Mouse (Mus musculus) lung, embryonic 15.5 days (tissue): ENCODE results near the gene Fut1. TPM values are rescaled to one million over a fixed set of nuclear protein-coding genes. Genes with fewer than 3 reads are reported as not detected.

Source experiments
- ATAC-seq: fragments of 200-750 bp; cut with Nextera tagmentation; 2 replicates; pipeline ENCODE4 v1.8.0; 2017; ENCODE audit warnings: moderate number of reproducible peaks, borderline replicate concordance; ENCODE audit not compliant: low FRiP score, low TSS enrichment; ENCODE audit errors: extremely low read depth
- H3K27ac ChIP-seq: fragments of 300-500 bp; sonication (generic); 2 replicates; pipeline ENCODE4 v1.5.1; 2015; ENCODE audit warnings: moderate library complexity, mild to moderate bottlenecking, inconsistent platforms
- H3K27me3 ChIP-seq: fragments of 300-500 bp; sonication (generic); 2 replicates; pipeline ENCODE4 v1.6.1; 2015; ENCODE audit warnings: inconsistent platforms
- H3K36me3 ChIP-seq: fragments of 300-500 bp; sonication (generic); 2 replicates; pipeline ENCODE4 v1.6.1; 2015; ENCODE audit warnings: inconsistent platforms
- H3K4me1 ChIP-seq: fragments of 300-500 bp; sonication (generic); 2 replicates; pipeline ENCODE4 v1.6.1; 2015; ENCODE audit warnings: inconsistent platforms
- H3K4me2 ChIP-seq: fragments of 300-500 bp; sonication (generic); 2 replicates; pipeline ENCODE4 v1.6.1; 2015; ENCODE audit warnings: inconsistent platforms, mild to moderate bottlenecking, moderate library complexity
- H3K4me3 ChIP-seq: fragments of 300-500 bp; sonication (generic); 2 replicates; pipeline ENCODE4 v1.5.1; 2015; ENCODE audit warnings: mild to moderate bottlenecking, inconsistent platforms
- H3K9ac ChIP-seq: fragments of 300-500 bp; sonication (generic); 2 replicates; pipeline ENCODE4 v1.6.1; 2015; ENCODE audit warnings: inconsistent platforms
- H3K9me3 ChIP-seq: fragments of 300-500 bp; sonication (generic); 2 replicates; pipeline ENCODE4 v1.6.1; 2016; ENCODE audit warnings: inconsistent platforms
- WGBS: fragments of 180-500 bp; shearing (Covaris S2); methylation state at CpG from one replicate; pipeline ENCODE4 v1.1.7; 2015; 5-methylcytosine and 5-hydroxymethylcytosine counted together
- polyA plus RNA-seq: library from polyadenylated mRNA; unstranded; fragments of >200 nt; fragmentation: Nextera tagmentation; extraction: Ambion mirVana; gene quantifications from 2 replicates; pipeline ENCODE4 v1.2.1, GENCODE M21; 2015

Fut1 gene
- 0.47 and 0.49 TPM in 2 replicates for polyA plus RNA-seq

DNA sequence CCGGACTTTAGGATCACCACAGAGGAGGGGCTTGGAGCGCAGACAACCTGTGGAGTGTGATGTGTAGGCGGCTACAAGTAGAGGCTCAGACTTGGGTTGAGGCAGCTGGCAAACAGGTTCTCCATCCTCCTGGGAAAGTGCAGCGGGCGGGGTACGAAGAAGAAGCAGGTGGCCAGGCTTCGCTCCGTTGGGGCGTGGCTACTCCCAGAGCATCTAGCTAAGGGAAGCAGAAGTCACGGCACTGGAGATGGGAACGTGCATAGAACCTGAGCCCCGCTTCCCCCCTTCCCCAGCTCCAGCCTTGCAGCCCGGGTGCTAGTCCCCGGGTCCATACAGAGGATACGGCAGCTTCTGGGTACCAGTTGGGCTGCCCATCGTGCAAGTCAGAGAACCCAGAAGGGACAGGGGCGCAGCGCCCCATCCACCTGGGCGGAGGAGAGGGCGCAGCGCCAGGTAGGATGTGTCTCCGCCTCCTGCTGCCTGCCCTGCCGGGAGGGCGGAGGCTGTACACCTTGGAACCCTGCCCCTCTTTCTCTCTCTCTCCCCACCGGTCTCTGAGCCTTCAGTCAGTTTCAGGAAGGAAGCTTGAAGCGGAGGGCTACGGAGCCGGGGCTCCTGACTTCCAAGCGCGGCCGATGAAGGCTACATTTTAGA lies at the start of gene Fut1:
Gene Fut1 (plus strand): TSS at position 248 of the 654 bp plus-strand sequence.
- H3K27me3 ChIP-seq: peaks cover 37% of the 10 kb centered on the region
- no peaks in the 10 kb centered on the region for H3K36me3 ChIP-seq
- H3K9ac ChIP-seq: peak within 1 kb of the TSS; percentile 16; the same call in 1 of the 2 replicates
- H3K4me2 ChIP-seq: peak within 1 kb of the TSS; percentile 59
- H3K4me3 ChIP-seq: peak within 1 kb of the TSS; percentile 31
- peak; percentile 67 for ATAC-seq
- H3K27ac ChIP-seq: peak within 1 kb of the TSS; percentile 64
- H3K4me1 ChIP-seq: peaks cover 17% of the 10 kb centered on the region
- H3K9me3 ChIP-seq: no peaks in the 10 kb centered on the region
- 4% methylated on average over 30 of the region's 31 CpGs for WGBS

DNA sequence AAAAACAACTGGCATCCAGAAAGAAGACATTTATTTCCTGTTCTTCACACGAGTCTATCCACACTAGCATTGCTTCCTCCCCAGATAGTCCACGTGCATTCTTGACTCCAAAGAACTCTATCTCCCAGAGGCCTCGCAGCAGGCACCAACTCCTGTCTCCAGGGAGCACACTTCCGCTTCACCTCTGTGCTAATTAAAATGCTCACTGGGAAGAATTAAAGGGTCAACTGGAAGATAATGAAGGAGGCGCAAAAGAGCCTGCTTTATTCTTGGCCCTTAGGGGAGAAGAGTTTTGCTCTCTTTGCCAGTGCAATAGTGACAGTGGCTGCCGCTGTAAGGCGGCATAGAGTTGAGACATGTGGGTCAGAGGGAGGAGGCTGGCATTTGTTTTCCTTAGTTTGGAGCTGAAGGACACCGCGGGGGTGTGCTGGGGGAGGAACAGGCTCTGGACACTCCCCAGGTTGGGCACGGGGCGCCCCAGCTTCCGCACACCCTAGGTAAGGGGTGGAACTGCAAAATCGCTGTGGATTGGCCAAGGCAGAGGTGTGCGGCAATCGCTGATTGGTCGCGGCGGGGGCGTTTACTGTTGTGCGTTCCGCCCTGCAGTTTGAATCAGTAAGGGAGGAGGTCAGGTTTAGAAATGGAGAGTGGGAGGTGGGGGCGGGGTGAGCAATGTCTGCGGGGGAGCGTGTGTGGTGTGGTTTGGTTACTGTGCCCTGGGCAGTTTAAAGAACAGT lies 49.1 kb upstream of the Fut1 start:
- Histone ChIP-seq H3K9me3 (no peaks in the 10 kb centered on the region), H3K27ac (peak overlapping the region; percentile 95), H3K9ac (peak overlapping the region; percentile 11), H3K4me2 (peak overlapping the region; percentile 76), H3K36me3 (no peaks in the 10 kb centered on the region), H3K27me3 (no peaks in the 10 kb centered on the region), H3K4me3 (peak overlapping the region; percentile 38), H3K4me1 (peaks cover 29% of the 10 kb centered on the region)
- under 1% methylated on average over 24 of the region's 24 CpGs for WGBS
- peak; percentile 97 for ATAC-seq

GRCm38 (mm10) chr7:45568601-45569473 lies 48.3 kb upstream of the Fut1 start:
- H3K4me2 ChIP-seq: peak overlapping the region; percentile 76
- peaks cover 29% of the 10 kb centered on the region for H3K4me1 ChIP-seq
- H3K9ac ChIP-seq: no peak overlapping the region; the same call in 1 of the 2 replicates
- H3K9me3 ChIP-seq: no peaks in the 10 kb centered on the region
- peak; percentile 5; the same call in 1 of the 2 replicates for ATAC-seq
- H3K27me3 ChIP-seq: no peaks in the 10 kb centered on the region
- 75% methylated on average over 10 of the region's 10 CpGs for WGBS
- peak overlapping the region; percentile 38 for H3K4me3 ChIP-seq
- no peaks in the 10 kb centered on the region for H3K36me3 ChIP-seq
- H3K27ac ChIP-seq: peak overlapping the region; percentile 95

GRCm38 (mm10) chr7:45570103-45570741 lies 46.9 kb upstream of the Fut1 start, which contains the start of gene Bcat2:
TSS of gene Bcat2 (plus strand) at chr7:45570153.
- no peaks in the 10 kb centered on the region for H3K27me3 ChIP-seq
- no peaks in the 10 kb centered on the region for H3K9me3 ChIP-seq
- H3K27ac ChIP-seq: peak within 1 kb of the TSS; percentile 95
- 0 out of 2 replicates have a peak, but pooled peaks cover under 1% of the 10 kb centered on the region for H3K36me3 ChIP-seq
- H3K4me3 ChIP-seq: peak within 1 kb of the TSS; percentile 69
- ATAC-seq: peak; percentile 62
- peak within 1 kb of the TSS; percentile 80 for H3K4me2 ChIP-seq
- peak within 1 kb of the TSS; percentile 84 for H3K9ac ChIP-seq
- peaks cover 29% of the 10 kb centered on the region for H3K4me1 ChIP-seq
- 0% methylated on average over 40 of the region's 42 CpGs for WGBS

- no peak for ATAC-seq
- no peak overlapping the region for H3K9ac ChIP-seq
These were observed 45.1 kb upstream of the Fut1 start for GRCm38 (mm10) chr7:45571966-45572365.

DNA sequence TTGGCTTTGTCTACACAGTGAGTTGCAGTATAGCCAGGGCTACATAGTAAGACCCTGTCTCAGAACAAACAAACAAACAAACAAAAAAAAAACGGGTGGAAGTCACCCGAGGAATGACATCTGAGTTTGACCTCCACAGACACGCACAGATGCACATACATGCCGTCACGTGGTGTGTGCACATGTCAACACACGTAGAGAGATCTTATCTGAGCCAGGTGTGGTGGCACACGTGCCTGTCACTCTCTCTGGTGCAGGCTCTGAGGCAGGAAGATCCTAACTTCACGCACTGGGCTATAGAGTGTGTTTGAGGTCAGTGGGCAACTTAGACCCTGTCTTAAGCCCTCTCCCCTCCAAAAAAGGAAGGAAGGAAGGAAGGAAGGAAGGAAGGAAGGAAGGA lies 43.1 kb upstream of the Fut1 start:
- no peaks in the 10 kb centered on the region for H3K27me3 ChIP-seq
- no peak overlapping the region for H3K9ac ChIP-seq
- no peaks in the 10 kb centered on the region for H3K9me3 ChIP-seq
- peaks cover 30% of the 10 kb centered on the region for H3K36me3 ChIP-seq
- no peak overlapping the region for H3K27ac ChIP-seq
- no peak for ATAC-seq
- no peak overlapping the region for H3K4me2 ChIP-seq
- H3K4me1 ChIP-seq: peaks cover 19% of the 10 kb centered on the region
- no peak overlapping the region for H3K4me3 ChIP-seq
- 54% methylated on average over 8 of the region's 8 CpGs for WGBS

More at GRCm38 (mm10) chr7:45571966-45572365, 45.1 kb upstream of the Fut1 start:
- 35% methylated on average over 1 of the region's 1 CpGs for WGBS
- Histone ChIP-seq H3K4me1 (peaks cover 29% of the 10 kb centered on the region), H3K4me3 (0 out of 2 replicates have a peak overlapping the region, but pooled peaks have one; percentile 69), H3K27ac (no peak overlapping the region), H3K4me2 (peak overlapping the region; percentile 80; the same call in 1 of the 2 replicates), H3K36me3 (peaks cover 17% of the 10 kb centered on the region), H3K27me3 (no peaks in the 10 kb centered on the region), H3K9me3 (no peaks in the 10 kb centered on the region)

DNA sequence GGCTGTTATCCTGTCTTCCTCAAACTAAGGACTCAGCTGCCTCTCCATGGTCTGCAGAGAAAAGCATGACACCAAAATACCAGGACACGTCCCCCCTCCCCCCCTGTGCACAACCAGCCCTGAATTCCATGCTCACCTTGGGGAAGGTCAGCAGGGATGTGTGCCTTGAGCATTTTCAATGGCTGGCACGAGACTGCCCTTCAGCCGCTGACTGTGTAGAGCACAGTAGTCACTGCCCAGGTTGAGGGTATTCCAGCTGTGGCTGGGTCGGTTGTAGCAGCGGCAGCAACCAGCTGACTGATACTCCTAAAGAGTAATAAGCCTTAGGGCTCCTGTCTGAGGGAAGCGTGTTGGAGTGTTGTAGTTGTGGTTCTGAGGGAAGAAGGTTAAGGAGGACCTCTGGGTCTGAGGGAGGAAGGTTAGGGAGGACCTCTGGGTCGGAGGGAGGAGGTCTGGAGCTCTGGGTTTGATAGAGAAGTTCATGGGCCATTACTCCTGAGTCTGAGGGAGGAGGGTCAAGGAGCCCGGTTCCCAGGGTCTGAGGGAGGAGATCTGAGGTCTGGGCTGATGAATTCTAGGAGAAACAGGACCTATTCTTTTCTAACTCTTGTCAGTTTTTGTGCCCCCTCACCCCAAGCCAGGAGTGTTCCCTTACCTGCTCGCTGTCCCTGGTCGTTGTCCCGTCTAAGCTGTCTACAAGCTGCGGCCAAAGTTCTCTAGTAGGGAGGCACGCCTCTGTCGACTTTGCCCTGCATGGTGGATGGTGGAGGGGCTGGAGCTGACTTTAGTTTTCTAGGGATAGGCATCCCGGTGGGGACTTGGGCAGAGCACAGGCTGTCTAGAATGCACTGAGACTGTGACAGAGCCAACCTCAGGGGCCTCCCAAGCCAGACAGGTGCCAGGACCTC lies 42.4 kb upstream of the Fut1 start:
- Histone ChIP-seq H3K9me3 (no peaks in the 10 kb centered on the region), H3K27me3 (no peaks in the 10 kb centered on the region), H3K4me2 (no peak overlapping the region), H3K36me3 (peaks cover 30% of the 10 kb centered on the region), H3K27ac (no peak overlapping the region), H3K4me1 (peaks cover 17% of the 10 kb centered on the region), H3K4me3 (no peak overlapping the region), H3K9ac (no peak overlapping the region)
- no peak for ATAC-seq
- WGBS: 81% methylated on average over 15 of the region's 15 CpGs

GRCm38 (mm10) chr7:45585923-45586322 lies 31.2 kb upstream of the Fut1 start:
- Histone ChIP-seq H3K9ac (no peak overlapping the region), H3K4me1 (0 out of 2 replicates have a peak, but pooled peaks cover 4% of the 10 kb centered on the region), H3K27me3 (no peaks in the 10 kb centered on the region), H3K9me3 (no peaks in the 10 kb centered on the region), H3K36me3 (peaks cover 14% of the 10 kb centered on the region; the same call in 1 of the 2 replicates), H3K4me3 (no peak overlapping the region), H3K27ac (no peak overlapping the region), H3K4me2 (no peak overlapping the region)
- WGBS: 88% methylated on average over 6 of the region's 6 CpGs
- ATAC-seq: no peak

DNA sequence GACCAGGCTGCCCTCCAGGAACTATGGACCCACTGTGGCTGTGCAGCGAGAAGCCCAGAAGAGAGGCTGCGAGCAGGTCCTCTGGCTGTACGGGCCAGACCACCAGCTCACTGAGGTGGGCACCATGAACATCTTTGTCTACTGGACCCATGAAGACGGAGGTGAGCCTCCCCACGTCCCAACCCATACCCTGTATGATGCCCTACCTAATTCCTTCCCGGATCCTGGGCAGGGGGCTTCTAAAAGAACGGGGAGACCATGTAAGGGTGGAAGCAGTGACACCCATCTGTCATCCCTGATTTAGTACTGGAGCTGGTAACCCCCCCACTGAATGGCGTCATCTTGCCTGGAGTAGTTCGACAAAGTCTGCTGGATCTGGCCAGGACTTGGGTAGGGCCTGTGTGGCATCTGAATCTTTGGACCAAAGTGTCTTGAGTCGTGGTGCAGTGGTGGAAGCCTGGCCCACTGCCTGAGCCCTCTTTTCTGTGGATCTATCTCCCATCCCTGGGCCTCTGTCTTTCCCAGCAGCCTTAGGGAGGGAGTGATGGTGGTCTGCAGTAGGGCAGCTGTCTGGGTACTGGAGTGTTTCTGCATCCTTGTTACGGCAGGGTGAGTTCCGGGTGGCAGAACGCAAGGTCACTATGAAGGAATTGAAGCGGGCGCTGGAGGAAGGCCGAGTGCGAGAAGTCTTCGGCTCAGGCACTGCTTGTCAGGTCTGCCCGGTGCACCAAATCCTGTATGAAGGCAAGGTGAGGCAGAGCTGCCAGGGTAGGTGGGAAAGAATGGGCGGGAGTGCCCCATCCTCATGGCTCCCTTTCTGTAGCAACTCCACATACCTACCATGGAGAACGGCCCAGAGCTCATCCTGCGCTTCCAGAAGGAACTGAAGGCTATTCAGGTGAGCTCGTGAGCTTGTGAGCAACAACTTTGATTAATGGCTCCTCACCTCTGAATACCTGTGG lies 29.2 kb upstream of the Fut1 start:
- Histone ChIP-seq H3K9me3 (no peaks in the 10 kb centered on the region), H3K27ac (no peak overlapping the region), H3K4me2 (no peak overlapping the region), H3K9ac (no peak overlapping the region), H3K4me1 (0 out of 2 replicates have a peak, but pooled peaks cover 4% of the 10 kb centered on the region), H3K36me3 (peaks cover 12% of the 10 kb centered on the region; the same call in 1 of the 2 replicates), H3K4me3 (no peak overlapping the region), H3K27me3 (no peaks in the 10 kb centered on the region)
- no peak for ATAC-seq
- WGBS: 89% methylated on average over 23 of the region's 23 CpGs
